Mouse (Mus musculus) kidney, postnatal 10 days (tissue): ENCODE results near the gene Tnks1bp1.

Experiments
- DNase-seq: peaks from one replicate; pipeline ENCODE4 v3.0.0; 2021; ENCODE audit warnings: mixed read lengths

Tnks1bp1 gene

DNA sequence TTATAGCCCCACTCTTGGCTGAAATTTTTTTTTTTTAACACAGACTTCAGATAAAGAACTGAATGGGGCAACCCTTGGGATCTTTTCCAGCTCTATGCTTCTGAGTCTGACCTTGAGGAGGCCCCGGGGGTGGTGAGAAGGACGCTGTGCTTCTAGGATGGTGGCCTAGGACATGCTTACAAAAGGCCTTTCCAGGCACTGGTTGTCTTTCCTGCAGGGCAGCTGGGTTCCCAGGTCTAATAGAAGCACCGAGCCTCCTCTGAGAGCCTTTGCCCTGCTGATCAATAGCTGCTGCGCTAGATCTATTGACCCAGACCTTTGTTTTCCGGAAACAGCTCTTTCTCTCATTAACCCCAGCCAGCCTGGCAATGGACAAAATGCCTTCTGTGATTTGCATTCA lies 48.1 kb downstream of the Tnks1bp1 start:
- DNase-seq, result peak; percentile 2

DNA sequence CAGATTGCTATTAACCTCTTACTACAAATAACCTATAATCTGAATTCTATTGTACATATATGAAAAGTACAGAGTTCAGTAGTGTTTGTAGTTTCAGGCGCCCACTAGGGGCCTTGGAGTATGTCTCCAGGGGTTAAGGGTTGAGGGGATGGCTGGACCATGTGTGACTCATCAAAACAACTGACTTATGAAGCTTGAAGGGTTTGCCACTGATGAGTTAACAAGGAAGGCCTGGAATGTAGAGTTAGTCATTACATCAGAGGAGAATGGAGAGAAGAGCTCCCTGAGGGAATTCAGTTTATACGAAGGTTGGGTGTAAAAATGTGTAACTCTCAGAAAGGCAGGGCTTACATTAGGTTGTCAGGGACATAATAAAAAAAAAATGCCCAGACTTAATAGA lies 50.2 kb downstream of the Tnks1bp1 start:
- DNase-seq, result peak; percentile 4

DNA sequence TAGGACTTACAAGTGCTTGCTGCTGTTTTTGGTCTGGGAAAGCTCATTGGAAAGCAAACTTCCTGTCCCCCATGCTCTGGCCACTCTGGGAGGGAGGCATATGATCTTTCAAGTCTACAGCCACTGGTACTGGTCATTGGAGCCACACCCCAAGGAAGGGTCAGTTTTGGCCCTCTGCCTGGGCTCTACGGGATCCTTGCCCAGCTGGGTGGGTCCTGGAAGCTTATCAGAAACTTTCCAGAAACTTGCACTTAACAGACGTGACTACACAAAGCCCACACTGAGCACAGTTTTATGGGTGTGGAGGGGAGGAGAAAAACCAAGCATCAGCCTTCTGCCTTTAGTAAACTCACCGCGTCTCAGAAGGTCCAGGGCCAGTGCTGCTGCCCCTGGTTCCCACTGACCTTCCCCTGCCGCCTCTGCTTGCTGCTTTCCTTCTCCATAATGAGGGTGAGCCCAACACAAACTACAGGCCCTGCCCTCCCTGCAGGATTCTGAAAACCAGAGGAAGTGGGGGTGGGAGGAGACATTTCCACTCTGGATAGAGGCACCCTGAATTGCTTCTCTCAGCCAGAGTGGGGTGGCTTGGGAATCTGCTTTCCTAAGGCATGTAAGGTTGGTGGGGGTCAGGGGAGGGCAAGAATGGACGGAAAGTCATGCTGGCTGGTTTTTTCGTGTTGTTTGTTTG lies 51.1 kb downstream of the Tnks1bp1 start:
- peak; percentile 80 for DNase-seq

DNA sequence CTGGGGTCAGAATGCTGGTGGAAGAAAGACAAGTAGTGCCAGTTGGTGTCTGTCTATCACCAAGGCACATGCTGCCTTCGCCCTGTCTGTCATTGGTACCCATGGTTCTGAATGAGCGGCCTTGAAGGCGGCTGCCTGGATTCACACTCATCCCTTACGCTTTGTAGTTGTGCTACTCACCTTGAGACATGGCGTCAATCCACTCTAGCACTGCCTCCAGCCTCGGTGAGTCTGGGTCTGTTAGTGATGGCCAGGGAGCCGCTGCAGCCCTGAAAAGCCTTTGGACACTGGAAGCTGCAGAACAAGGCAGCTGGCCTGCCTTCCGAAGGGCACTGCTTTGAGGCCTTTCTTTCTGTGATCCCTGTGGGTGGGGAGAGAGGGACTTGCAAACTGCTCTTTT lies 55.4 kb downstream of the Tnks1bp1 start:
- no peak for DNase-seq

DNA sequence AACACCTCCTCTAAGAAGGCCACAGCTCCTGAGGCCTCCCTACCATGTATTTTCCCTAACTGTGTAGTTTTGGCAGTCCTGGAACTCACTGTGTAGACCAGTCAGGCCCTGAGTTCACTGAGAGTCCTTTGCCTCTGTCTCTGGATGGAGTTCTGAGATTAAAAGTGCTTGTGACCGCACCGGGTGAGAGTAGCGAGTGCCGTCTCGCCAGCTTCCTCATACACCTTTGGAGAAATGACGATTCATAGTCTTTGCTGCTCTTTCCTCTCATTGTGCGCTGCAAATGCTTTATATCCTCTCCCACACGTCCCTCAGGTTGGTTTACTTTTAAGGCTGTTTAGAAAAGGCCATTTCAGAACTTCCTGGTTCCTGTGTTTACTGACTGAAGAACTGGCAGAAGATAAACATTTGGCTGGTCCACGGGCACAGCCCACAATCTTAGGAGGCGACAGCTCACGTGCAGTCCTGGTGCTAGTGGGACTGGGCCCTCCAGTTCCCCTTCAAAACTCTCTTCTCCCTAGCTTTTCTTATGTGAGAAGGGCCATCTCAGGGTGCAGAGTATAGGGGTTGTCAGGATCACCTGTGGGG lies 57.7 kb downstream of the Tnks1bp1 start:
- DNase-seq, result no peak

DNA sequence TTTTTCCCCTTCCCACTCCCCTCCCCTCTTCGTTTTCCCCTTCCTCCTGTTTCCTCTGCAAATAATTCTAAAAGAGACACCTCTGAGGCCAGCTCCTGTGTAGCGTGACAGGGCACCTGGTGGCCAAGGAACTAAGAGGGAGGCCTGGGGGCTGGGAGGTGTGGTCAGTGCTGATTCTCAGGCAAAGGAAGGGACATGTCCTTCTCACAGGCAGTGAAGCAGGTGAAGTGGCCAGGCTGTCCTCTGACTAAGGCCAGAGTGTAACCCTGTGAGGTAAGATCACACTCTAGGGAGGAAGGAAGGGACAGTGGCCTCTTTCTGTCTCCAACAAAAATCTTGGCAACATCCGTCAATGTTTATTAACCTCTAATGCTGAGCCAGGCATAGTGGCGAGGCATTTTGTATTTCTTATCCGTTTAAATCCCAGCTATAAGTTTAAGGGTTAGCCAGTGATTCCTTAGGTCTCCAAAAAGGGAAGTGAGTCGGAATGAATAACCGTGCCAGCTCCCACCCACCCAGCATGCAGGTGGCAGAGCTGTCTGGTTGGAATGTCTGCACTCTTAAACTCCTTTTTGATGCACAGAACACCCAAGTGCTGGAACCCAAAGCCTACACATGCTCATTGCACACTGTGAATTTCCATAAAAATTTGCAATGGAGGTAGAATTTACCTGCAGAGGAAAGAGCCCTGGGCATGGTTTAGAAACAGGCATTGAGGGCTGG lies 58.4 kb downstream of the Tnks1bp1 start:
- no peak for DNase-seq

DNA sequence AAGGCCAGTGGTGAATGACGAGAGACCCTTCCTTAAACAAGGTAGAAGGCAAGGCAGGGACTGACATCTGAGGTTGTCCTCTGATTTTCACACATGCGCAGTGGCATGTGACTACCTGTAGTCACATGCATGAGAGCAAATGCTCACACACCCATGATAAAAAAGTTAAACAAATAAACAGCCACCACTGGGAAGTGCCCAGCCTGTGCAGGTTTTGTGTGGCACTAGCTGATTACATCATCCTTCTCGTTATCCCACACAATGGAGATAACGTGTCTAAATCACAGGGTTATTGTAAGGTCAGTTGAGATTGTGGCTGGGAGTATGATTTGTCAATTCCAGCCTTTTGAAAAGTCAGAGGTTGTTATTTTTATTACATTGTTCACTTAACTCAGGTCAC lies 59.1 kb downstream of the Tnks1bp1 start:
- DNase-seq, result no peak

DNA sequence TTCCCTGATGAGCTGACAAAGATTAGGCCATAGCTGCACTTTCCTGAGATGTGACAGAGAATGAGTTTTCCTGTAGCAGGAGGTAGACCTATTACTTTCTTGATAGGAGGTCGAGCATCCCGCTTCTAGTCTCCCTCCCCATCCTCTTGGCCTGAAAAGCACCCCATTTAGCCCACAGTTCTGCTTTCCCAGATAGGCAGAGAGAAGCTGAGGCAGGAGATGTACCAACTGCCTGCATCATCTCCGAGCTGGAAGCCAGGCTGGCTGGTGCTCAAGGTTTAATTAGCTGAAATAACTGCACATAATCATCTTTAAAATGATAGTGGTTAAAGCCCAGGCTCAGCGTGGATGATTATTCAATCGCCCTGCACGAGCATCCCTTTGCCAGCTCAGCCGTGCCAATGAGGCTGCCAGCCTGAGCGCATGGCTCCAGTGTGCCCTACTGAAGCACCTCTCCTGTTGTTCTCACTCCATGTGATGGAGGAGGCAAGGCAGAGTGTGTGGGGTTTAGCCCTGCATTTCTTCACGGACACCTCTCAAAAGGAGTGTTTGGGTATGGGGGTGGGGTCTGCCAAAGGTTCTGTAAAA lies 62.6 kb downstream of the Tnks1bp1 start:
- DNase-seq, result no peak
